ENCODE assay signal across 16 mouse cellular contexts in genomic region chr5:123997811-123998210, GRCm38 (mm10). TPM values are rescaled to one million over a fixed set of nuclear protein-coding genes. Genes with fewer than 3 reads are reported as not detected.
DNase-seq lines count a peak whose midpoint lies in the region; ATAC-seq lines count a peak whose summit lies in the region.
"Had no signal": no experiment of that assay in that cellular context is flagged by ENCODE, and none has a peak within 500 bp of the region (broad histone marks: within the 10 kb centered on the region; RNA-seq: fewer than 3 reads in every experiment).

No protein-coding gene starts in this region.

- DNase-seq in cerebellum, adult 9-11 months = peak; percentile 64
- no peak for DNase-seq in cerebellum, adult 11 months
- no peak for DNase-seq in hindbrain, embryonic 10.5 days (ENCODE audit: low spot score)
- DNase-seq in right cerebral cortex, adult 18-20 months = peak; percentile 82
- DNase-seq in right cerebral cortex, postnatal 4 days = no peak
- peak; percentile 41 to 66 for DNase-seq in right cerebral cortex, postnatal 36 days (ENCODE audit: low spot score in 2 of 2)
- DNase-seq in adrenal gland, adult (ENCODE audit: inconsistent age in 2 of 2, low spot score in 1 of 2) = no peak
- DNase-seq: embryo, embryonic 11 days; gastrocnemius, postnatal 25 days; kidney, postnatal 25 days; liver; thymus, postnatal 4 days had no signal

- H3K4me1 ChIP-seq in hindbrain, embryonic 10.5 days (replicated peaks) = peaks cover 44% of the 10 kb centered on the region
- H3K4me1 ChIP-seq in hindbrain, embryonic 12.5 days = peaks cover 14% of the 10 kb centered on the region

- no peak overlapping the region for H3K4me2 ChIP-seq in hindbrain, embryonic 12.5 days (replicated peaks)
- H3K4me2 ChIP-seq: intestine, embryonic 15.5 days had no signal

- H3K36me3 ChIP-seq in hindbrain, embryonic 10.5 days = peaks cover 44% of the 10 kb centered on the region
- H3K36me3 ChIP-seq in hindbrain, embryonic 12.5 days = 0 out of 2 replicates have a peak, but pooled peaks cover 3% of the 10 kb centered on the region

- no peaks in the 10 kb centered on the region for H3K9me3 ChIP-seq in hindbrain, embryonic 10.5 days
- no peaks in the 10 kb centered on the region for H3K9me3 ChIP-seq in hindbrain, embryonic 12.5 days (replicated peaks)
- H3K9me3 ChIP-seq: G1E; intestine, embryonic 15.5 days had no signal

- no peak overlapping the region for H3K4me3 ChIP-seq in hindbrain, embryonic 10.5 days
- no peak overlapping the region for H3K4me3 ChIP-seq in hindbrain, embryonic 12.5 days
- H3K4me3 ChIP-seq: intestine, embryonic 15.5 days had no signal

- ATAC-seq in hindbrain, embryonic 12.5 days (ENCODE audit: low FRiP score) = no peak
- ATAC-seq: intestine, embryonic 15.5 days had no signal

- 89% methylated on average over 16 of the region's 16 CpGs for WGBS in hindbrain, embryonic 10.5 days
- 80% methylated on average over 16 of the region's 16 CpGs for WGBS in hindbrain, embryonic 12.5 days

- no peaks in the 10 kb centered on the region for H3K27me3 ChIP-seq in hindbrain, embryonic 10.5 days (ENCODE audit: insufficient read depth, poor library complexity, severe bottlenecking)
- H3K27me3 ChIP-seq in hindbrain, embryonic 12.5 days = no peaks in the 10 kb centered on the region
- H3K27me3 ChIP-seq: intestine, embryonic 15.5 days had no signal

- H3K27ac ChIP-seq in hindbrain, embryonic 10.5 days = 0 out of 2 replicates have a peak overlapping the region, but pooled peaks have one; percentile 54
- no peak overlapping the region for H3K27ac ChIP-seq in hindbrain, embryonic 12.5 days
- H3K27ac ChIP-seq: intestine, embryonic 15.5 days; stomach, postnatal 0 days had no signal

- no peak overlapping the region for H3K9ac ChIP-seq in hindbrain, embryonic 12.5 days
- H3K9ac ChIP-seq: intestine, embryonic 15.5 days had no signal

RNA-seq across cellular contexts. Expression of gene Hip1r, which starts 24.4 kb away (rescaled TPM):
- 12.2 and 12.5 TPM in 2 replicates for polyA plus RNA-seq in hindbrain, embryonic 10.5 days (2016; fragmentation: Nextera tagmentation; extraction: Ambion mirVana)
- 14.4 and 20.4 TPM in 2 replicates for polyA plus RNA-seq in hindbrain, embryonic 12.5 days (2016; fragmentation: Nextera tagmentation; extraction: Ambion mirVana)

RNA-seq across cellular contexts. Expression of gene Vps37b, which starts 34.3 kb away (rescaled TPM):
- polyA plus RNA-seq in hindbrain, embryonic 10.5 days (2016; fragmentation: Nextera tagmentation; extraction: Ambion mirVana) = 57.5 and 71.8 TPM in 2 replicates
- 70.8 and 78.6 TPM in 2 replicates for polyA plus RNA-seq in hindbrain, embryonic 12.5 days (2016; fragmentation: Nextera tagmentation; extraction: Ambion mirVana)

Comparison
In these comparisons a context has a peak if more than half of its experiments do, and no peak if none do; other contexts are left out.
1. DNase-seq: peak in cerebellum, adult 9-11 months (single experiment), right cerebral cortex, adult 18-20 months (single experiment) and right cerebral cortex, postnatal 36 days (2 of 2); none in cerebellum, adult 11 months (single experiment), hindbrain, embryonic 10.5 days (single experiment), right cerebral cortex, postnatal 4 days (single experiment) and adrenal gland, adult (0 of 2).